Mouse (Mus musculus) bone marrow, adult 2 months (tissue): ENCODE results near the gene Insrr. TPM values are rescaled to one million over a fixed set of nuclear protein-coding genes. Genes with fewer than 3 reads are reported as not detected.
A peak's percentile ranks its signal among the peaks of the same experiment; 100 is the strongest.

Experiments
- H3K27ac ChIP-seq: fragments of 200-500 bp; 2 replicates; pipeline ENCODE4 v1.5.1; 2012; ENCODE audit warnings: low read depth, mild to moderate bottlenecking, control low read depth, inconsistent platforms, low read length; ENCODE audit not compliant: control insufficient read depth, poor library complexity, insufficient read depth
- H3K4me1 ChIP-seq: fragments of 200-500 bp; 2 replicates; pipeline ENCODE4 v1.6.1; 2011; ENCODE audit warnings: low read length; ENCODE audit not compliant: control insufficient read depth, insufficient read depth
- H3K4me3 ChIP-seq: fragments of 200-500 bp; replicated peaks from 2 replicates; pipeline ENCODE3; 2011; ENCODE audit warnings: mild to moderate bottlenecking, low read depth, low read length, control low read depth; ENCODE audit not compliant: control insufficient read depth
- CTCF ChIP-seq: fragments of 200-500 bp; IDR thresholded peaks from 2 replicates; pipeline ENCODE4 v1.5.1; 2011; ENCODE audit warnings: low read length, control low read depth; ENCODE audit not compliant: control insufficient read depth, insufficient read depth
- POLR2A ChIP-seq: fragments of 200-500 bp; IDR thresholded peaks from 2 replicates; pipeline ENCODE4 v1.6.1; 2011; ENCODE audit warnings: low read depth, mild to moderate bottlenecking, control low read depth, low read length, borderline replicate concordance; ENCODE audit not compliant: control insufficient read depth
- WGBS: fragments of 180-500 bp; shearing (Covaris S2); methylation state at CpG from one replicate; pipeline ENCODE4 v1.1.7; 2018; 5-methylcytosine and 5-hydroxymethylcytosine counted together
- polyA plus RNA-seq: library from polyadenylated mRNA; stranded (reverse); fragments of >200 nt; gene quantifications from 2 replicates; pipeline ENCODE4 v1.2.4, GENCODE M21; 2011; ENCODE audit warnings: low replicate concordance; ENCODE audit not compliant: missing spikeins, insufficient read depth, insufficient read length

Insrr gene
- polyA plus RNA-seq, 1 experiment = not detected

- 46% methylated on average over 20 of the region's 20 CpGs for WGBS
- Histone ChIP-seq H3K27ac (no peak overlapping the region), H3K4me1 (peaks cover 3% of the 10 kb centered on the region), H3K4me3 (no peak overlapping the region)
- TF ChIP-seq CTCF = no peak
- TF ChIP-seq POLR2A = no peak
Observed at GRCm38 (mm10) chr3:87761408-87762375, 35.1 kb upstream of the Insrr start.

GRCm38 (mm10) chr3:87763202-87763601, 33.5 kb upstream of the Insrr start:
- H3K4me1 ChIP-seq = peaks cover 4% of the 10 kb centered on the region
- WGBS = 58% methylated on average over 4 of the region's 4 CpGs
- TF ChIP-seq CTCF (no peak), POLR2A (no peak)
- no peak overlapping the region for H3K27ac ChIP-seq
- no peak overlapping the region for H3K4me3 ChIP-seq

- peaks cover 4% of the 10 kb centered on the region for H3K4me1 ChIP-seq
- TF ChIP-seq POLR2A = no peak
- no peak for TF ChIP-seq CTCF
- no peak overlapping the region for H3K4me3 ChIP-seq
- 13% methylated on average over 15 of the region's 15 CpGs for WGBS
- H3K27ac ChIP-seq = no peak overlapping the region
Observed at GRCm38 (mm10) chr3:87763683-87764289, 33.0 kb upstream of the Insrr start.

- Histone ChIP-seq H3K4me3 (no peak overlapping the region), H3K27ac (no peak overlapping the region), H3K4me1 (peaks cover 4% of the 10 kb centered on the region)
- TF ChIP-seq POLR2A (no peak), CTCF (no peak)
- WGBS = 9% methylated on average over 10 of the region's 10 CpGs
Observed at GRCm38 (mm10) chr3:87764506-87764905, 32.2 kb upstream of the Insrr start.

GRCm38 (mm10) chr3:87765091-87765490, 31.7 kb upstream of the Insrr start:
- H3K4me3 ChIP-seq = no peak overlapping the region
- TF ChIP-seq CTCF = no peak
- TF ChIP-seq POLR2A = no peak
- WGBS = 3% methylated on average over 10 of the region's 10 CpGs

GRCm38 (mm10) chr3:87765631-87766283, 31.0 kb upstream of the Insrr start:
- H3K27ac ChIP-seq = peak overlapping the region; percentile 19; the same call in 1 of the 2 replicates
- peaks cover 4% of the 10 kb centered on the region for H3K4me1 ChIP-seq
- TF ChIP-seq POLR2A (no peak), CTCF (no peak)
- 64% methylated on average over 5 of the region's 5 CpGs for WGBS
- no peak overlapping the region for H3K4me3 ChIP-seq

More at GRCm38 (mm10) chr3:87765091-87765490, 31.7 kb upstream of the Insrr start:
- peaks cover 4% of the 10 kb centered on the region for H3K4me1 ChIP-seq
- H3K27ac ChIP-seq = peak overlapping the region; percentile 2; the same call in 1 of the 2 replicates

GRCm38 (mm10) chr3:87766284-87766667, 30.5 kb upstream of the Insrr start:
- Histone ChIP-seq H3K4me3 (no peak overlapping the region), H3K27ac (peak overlapping the region; percentile 19; the same call in 1 of the 2 replicates), H3K4me1 (peaks cover 4% of the 10 kb centered on the region)
- 63% methylated on average over 3 of the region's 3 CpGs for WGBS
- TF ChIP-seq CTCF (no peak), POLR2A (no peak)

GRCm38 (mm10) chr3:87767764-87768163, 29.0 kb upstream of the Insrr start:
- 26% methylated on average over 8 of the region's 8 CpGs for WGBS
- no peak for TF ChIP-seq CTCF
- TF ChIP-seq POLR2A = no peak
- Histone ChIP-seq H3K27ac (peak overlapping the region; percentile 49), H3K4me3 (peak overlapping the region; percentile 7), H3K4me1 (peaks cover 4% of the 10 kb centered on the region)
